Mouse (Mus musculus) common myeloid progenitor, adult 5-6 weeks (primary cell): Measurements from ENCODE around the gene Olfr1502. TPM values are rescaled to one million over a fixed set of nuclear protein-coding genes. Genes with fewer than 3 reads are reported as not detected.
"Not testable (repeated sequence)": the region's sequence is repeated elsewhere in the genome, so short reads cannot be mapped to it uniquely, and the experiment has no call there.

Source experiments
- ATAC-seq: replicated peaks from 2 replicates; pipeline ENCODE4 v1.8.0; 2016; ENCODE audit warnings: low read depth, mild to moderate bottlenecking, moderate TSS enrichment, inconsistent platforms; ENCODE audit not compliant: poor library complexity, severe bottlenecking
- total RNA-seq: library from RNA; stranded (forward); fragments of 200-1000, 187-1606 nt; gene quantifications from 2 replicates; pipeline ENCODE4 v1.2.3, GENCODE M21; 2017

The Olfr1502 gene
- not detected in 2 replicates for total RNA-seq

- no peak for ATAC-seq
Measured at GRCm38 (mm10) chr19:13861495-13861894, at the start of gene Olfr1502. Olfr1502 (plus strand) TSS chr19:13861795.

GRCm38 (mm10) chr19:13812823-13813222 is 48.8 kb upstream of the Olfr1502 start:
- no peak for ATAC-seq

GRCm38 (mm10) chr19:13818827-13819226 is 42.8 kb upstream of the Olfr1502 start:
- 0 out of 2 replicates have a peak, but pooled peaks have one; percentile 39 for ATAC-seq

GRCm38 (mm10) chr19:13819347-13819746 is 42.2 kb upstream of the Olfr1502 start, which contains the start of gene Olfr1499:
Olfr1499 (minus strand) TSS chr19:13819447.
- no peak for ATAC-seq

GRCm38 (mm10) chr19:13820847-13821246 is 40.7 kb upstream of the Olfr1502 start:
- ATAC-seq: no peak

GRCm38 (mm10) chr19:13828447-13828846 is 33.1 kb upstream of the Olfr1502 start:
- ATAC-seq: no peak

- ATAC-seq: no peak
Measured at GRCm38 (mm10) chr19:13830388-13830787, 31.2 kb upstream of the Olfr1502 start, which contains the start of gene Olfr1500. Olfr1500 (minus strand) TSS chr19:13830488.

GRCm38 (mm10) chr19:13850592-13850991 is 11.0 kb upstream of the Olfr1502 start, which contains the start of gene Olfr1501:
Olfr1501 (minus strand) TSS chr19:13850692.
- ATAC-seq: not testable (repeated sequence)

GRCm38 (mm10) chr19:13897828-13898227 is 36.2 kb downstream of the Olfr1502 start, which contains the start of gene Olfr1504:
Olfr1504 (minus strand) TSS chr19:13897928.
- ATAC-seq: no peak

Other genes starting within 250 kb of the Olfr1502 start
- gene Olfr1487, start 244.4 kb upstream of the Olfr1502 start, total RNA-seq: not detected in 2 replicates
- gene Olfr1489, start 230.2 kb upstream of the Olfr1502 start, total RNA-seq: not detected in 2 replicates
- not detected in 2 replicates for gene Olfr1490, start 210.7 kb upstream of the Olfr1502 start, total RNA-seq
- gene Olfr1491, start 164.5 kb upstream of the Olfr1502 start, total RNA-seq: not detected in 2 replicates
- not detected in 2 replicates for gene Olfr1493-ps1, start 138.5 kb upstream of the Olfr1502 start, total RNA-seq
- not detected in 2 replicates for gene Olfr1494, start 122.1 kb upstream of the Olfr1502 start, total RNA-seq
- gene Olfr1495, start 97.2 kb upstream of the Olfr1502 start, total RNA-seq: not detected in 2 replicates
- not detected in 2 replicates for gene Olfr1496, start 83.9 kb upstream of the Olfr1502 start, total RNA-seq
- gene Olfr1497, start 63.6 kb upstream of the Olfr1502 start, total RNA-seq: not detected in 2 replicates
- gene Olfr1499, start 42.3 kb upstream of the Olfr1502 start, total RNA-seq: not detected in 2 replicates
- not detected in 2 replicates for gene Olfr1500, start 31.3 kb upstream of the Olfr1502 start, total RNA-seq
- not detected in 2 replicates for gene Olfr1501, start 11.1 kb upstream of the Olfr1502 start, total RNA-seq
- not detected in 2 replicates for gene Olfr1504, start 36.1 kb downstream of the Olfr1502 start, total RNA-seq
- not detected in 2 replicates for gene Olfr1505, start 51.7 kb downstream of the Olfr1502 start, total RNA-seq